Mouse (Mus musculus) lung, postnatal 10 days (tissue): Measurements from ENCODE around the gene Ugt1a9.

ENCODE experiments used
- DNase-seq: peaks from one replicate; pipeline ENCODE4 v3.0.0; 2021

Ugt1a9 gene

GRCm38 (mm10) chr1:88192136-88192535 is 121.5 kb downstream of the Ugt1a9 start:
- DNase-seq, result no peak

- no peak for DNase-seq
Measured at GRCm38 (mm10) chr1:88195687-88196086, 125.1 kb downstream of the Ugt1a9 start.

- DNase-seq, result no peak
Measured at GRCm38 (mm10) chr1:88197443-88197842, 126.8 kb downstream of the Ugt1a9 start.

GRCm38 (mm10) chr1:88199996-88200395 is 129.4 kb downstream of the Ugt1a9 start:
- DNase-seq, result no peak

- no peak for DNase-seq
Measured at GRCm38 (mm10) chr1:88200456-88200855, 129.9 kb downstream of the Ugt1a9 start, which contains the start of gene Ugt1a2. TSS of gene Ugt1a2 (plus strand) at chr1:88200601.

- peak; percentile 79 for DNase-seq
Measured at GRCm38 (mm10) chr1:88205294-88205922, 134.8 kb downstream of the Ugt1a9 start, which contains the start of gene Dnajb3. TSS of gene Dnajb3 (minus strand) at chr1:88205782.

- DNase-seq, result no peak
Measured at GRCm38 (mm10) chr1:88206843-88207479, 136.4 kb downstream of the Ugt1a9 start.

- peak; percentile 12 for DNase-seq
Measured at GRCm38 (mm10) chr1:88211812-88212211, 141.2 kb downstream of the Ugt1a9 start, which contains the start of gene Ugt1a1. TSS of gene Ugt1a1 (plus strand) at chr1:88211959.

GRCm38 (mm10) chr1:88212341-88213045 is 141.9 kb downstream of the Ugt1a9 start:
- DNase-seq, result peak; percentile 19

- DNase-seq, result no peak
Measured at GRCm38 (mm10) chr1:88213061-88213460, 142.5 kb downstream of the Ugt1a9 start.

- DNase-seq, result peak; percentile 30
Measured at GRCm38 (mm10) chr1:88213766-88214461, 143.3 kb downstream of the Ugt1a9 start.

- DNase-seq, result no peak
Measured at GRCm38 (mm10) chr1:88214462-88214952, 143.9 kb downstream of the Ugt1a9 start.

GRCm38 (mm10) chr1:88215466-88216380 is 145.1 kb downstream of the Ugt1a9 start:
- no peak for DNase-seq

GRCm38 (mm10) chr1:88216551-88216950 is 146.0 kb downstream of the Ugt1a9 start:
- no peak for DNase-seq

GRCm38 (mm10) chr1:88217144-88217543 is 146.5 kb downstream of the Ugt1a9 start:
- DNase-seq, result peak; percentile 9

GRCm38 (mm10) chr1:88217576-88217975 is 147.0 kb downstream of the Ugt1a9 start:
- no peak for DNase-seq

- DNase-seq, result peak; percentile 9
Measured at GRCm38 (mm10) chr1:88218051-88218450, 147.5 kb downstream of the Ugt1a9 start.

- DNase-seq, result no peak
Measured at GRCm38 (mm10) chr1:88218591-88218990, 148.0 kb downstream of the Ugt1a9 start.

GRCm38 (mm10) chr1:88219054-88219453 is 148.5 kb downstream of the Ugt1a9 start:
- no peak for DNase-seq

GRCm38 (mm10) chr1:88220336-88220735 is 149.7 kb downstream of the Ugt1a9 start:
- peak; percentile 9 for DNase-seq

GRCm38 (mm10) chr1:88222216-88222615 is 151.6 kb downstream of the Ugt1a9 start:
- no peak for DNase-seq

- DNase-seq, result peak; percentile 18
Measured at GRCm38 (mm10) chr1:88223011-88223515, 152.5 kb downstream of the Ugt1a9 start.
